Mouse (Mus musculus) G1E (cell line): ENCODE data around the gene S1pr2.

Experiments used
- CTCF ChIP-seq: IDR thresholded peaks from 2 replicates; pipeline ENCODE4 v1.5.1; 2012; ENCODE audit warnings: low read depth, low read length, inconsistent platforms, mixed read lengths
- GATA1 ChIP-seq: IDR thresholded peaks from 2 replicates; pipeline ENCODE4 v1.6.1; 2012; ENCODE audit warnings: borderline replicate concordance, low read length, inconsistent platforms, mixed read lengths
- GATA2 ChIP-seq: IDR thresholded peaks from 2 replicates; pipeline ENCODE4 v1.6.1; 2012; ENCODE audit warnings: low read depth, low read length, inconsistent platforms, borderline replicate concordance
- POLR2AphosphoS5 ChIP-seq: IDR thresholded peaks from 2 replicates; pipeline ENCODE4 v1.6.1; 2012; ENCODE audit warnings: low read depth, low read length, inconsistent platforms; ENCODE audit not compliant: insufficient replicate concordance
- TAL1 ChIP-seq: conservative IDR thresholded peaks from 2 replicates; pipeline ENCODE4 v1.6.1; 2012; ENCODE audit warnings: low read depth, low read length, inconsistent platforms, mixed read lengths

DNA sequence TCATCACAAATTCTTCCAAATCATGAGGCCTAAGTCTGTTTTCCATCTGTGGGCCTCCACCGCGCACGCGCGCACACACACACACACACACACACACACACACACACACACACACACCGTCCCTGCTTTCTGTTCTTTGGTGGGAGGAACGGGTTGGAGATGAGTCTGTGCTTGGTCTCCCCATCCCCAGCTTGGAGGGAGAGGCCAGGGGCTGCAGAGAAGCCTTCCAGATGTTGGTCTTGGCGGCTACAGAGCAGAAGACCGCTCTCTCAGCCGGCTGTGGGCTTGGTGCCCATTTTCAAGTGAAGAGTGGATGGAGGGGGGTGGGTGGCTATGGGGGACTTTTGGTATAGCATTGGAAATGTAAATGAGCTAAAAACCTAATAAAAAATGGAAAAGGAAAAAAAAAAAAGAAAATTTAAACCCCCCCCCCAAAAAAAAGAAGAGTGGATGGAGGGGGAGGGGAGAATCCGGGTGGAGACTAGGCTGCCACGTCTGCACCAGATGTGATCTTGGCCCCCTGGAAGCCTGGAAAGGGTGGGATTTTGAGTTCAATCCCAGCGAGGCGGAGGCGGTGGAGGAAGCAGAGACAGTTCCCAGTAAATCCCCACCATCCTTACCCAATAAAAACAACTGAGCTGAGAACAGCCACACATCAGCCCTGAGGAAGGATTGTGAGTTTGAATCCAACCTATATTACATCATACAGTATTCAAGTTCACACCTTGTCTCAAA is 10.5 kb upstream of the S1pr2 start:
- TF ChIP-seq CTCF (no peak), TAL1 (no peak), GATA1 (no peak), POLR2AphosphoS5 (no peak), GATA2 (no peak)
